Comparison of ENCODE assay signal across 8 mouse cellular contexts in genomic region chr3:108200329-108201323, GRCm38 (mm10). TPM values are rescaled to one million over a fixed set of nuclear protein-coding genes. Genes with fewer than 3 reads are reported as not detected.
DNase-seq lines count a peak whose midpoint lies in the region; ATAC-seq and TF ChIP-seq lines count a peak whose summit lies in the region.

Cyb561d1 (minus strand) TSS chr3:108201212.

- H3K4me1 ChIP-seq in E14TG2a.4 (replicated peaks; ENCODE audit: low read depth, low read length) = peaks cover 67% of the 10 kb centered on the region
- peaks cover 12% of the 10 kb centered on the region for H3K4me1 ChIP-seq in forebrain, embryonic 11.5 days (replicated peaks; ENCODE audit: control insufficient read depth, insufficient read depth, low read length)
- peaks cover 28% of the 10 kb centered on the region for H3K4me1 ChIP-seq in heart, embryonic 15.5 days (replicated peaks)
- peaks cover 61% of the 10 kb centered on the region for H3K4me1 ChIP-seq in liver, embryonic 13.5 days (replicated peaks)
- H3K4me1 ChIP-seq in stomach, embryonic 15.5 days = peaks cover 32% of the 10 kb centered on the region

- no peaks in the 10 kb centered on the region for H3K27me3 ChIP-seq in E14TG2a.4 (ENCODE audit: insufficient read depth, low read length)
- H3K27me3 ChIP-seq in forebrain, embryonic 11.5 days (ENCODE audit: control insufficient read depth, insufficient read depth, low read length) = no peaks in the 10 kb centered on the region
- no peaks in the 10 kb centered on the region for H3K27me3 ChIP-seq in heart, embryonic 15.5 days
- H3K27me3 ChIP-seq in liver, embryonic 13.5 days = no peaks in the 10 kb centered on the region
- no peaks in the 10 kb centered on the region for H3K27me3 ChIP-seq in stomach, embryonic 15.5 days (replicated peaks)

- DNase-seq in c-Kit-positive CD71-positive TER-119-negative erythroid progenitor cells, embryonic 14.5 days (ENCODE audit: low read depth) = peak; percentile 89
- DNase-seq in forebrain, embryonic 11.5 days (ENCODE audit: low spot score) = peak; percentile 94
- peak; percentile 96 to 97 for DNase-seq in kidney, postnatal 25 days
- DNase-seq in liver, embryonic 13.5 days = peak; percentile 96
- DNase-seq in natural killer cell, adult 2 months (ENCODE audit: low spot score in 2 of 2) = peak; percentile 94 to 95

- no peaks in the 10 kb centered on the region for H3K9me3 ChIP-seq in E14TG2a.4 (ENCODE audit: low read length)
- H3K9me3 ChIP-seq in forebrain, embryonic 11.5 days (ENCODE audit: control insufficient read depth, low read length) = no peaks in the 10 kb centered on the region
- no peaks in the 10 kb centered on the region for H3K9me3 ChIP-seq in heart, embryonic 15.5 days (replicated peaks)
- no peaks in the 10 kb centered on the region for H3K9me3 ChIP-seq in liver, embryonic 13.5 days (replicated peaks)
- H3K9me3 ChIP-seq in stomach, embryonic 15.5 days = no peaks in the 10 kb centered on the region

- H3K27ac ChIP-seq in forebrain, embryonic 11.5 days (ENCODE audit: low read depth, low read length) = peak within 1 kb of the TSS; percentile 77
- H3K27ac ChIP-seq in heart, embryonic 15.5 days = peak within 1 kb of the TSS; percentile 87
- peak within 1 kb of the TSS; percentile 88 for H3K27ac ChIP-seq in liver, embryonic 13.5 days
- peak within 1 kb of the TSS; percentile 94 for H3K27ac ChIP-seq in stomach, embryonic 15.5 days

- peak within 1 kb of the TSS; percentile 56 for H3K9ac ChIP-seq in forebrain, embryonic 11.5 days (ENCODE audit: low read length)
- H3K9ac ChIP-seq in heart, embryonic 15.5 days = peak within 1 kb of the TSS; percentile 62
- H3K9ac ChIP-seq in liver, embryonic 13.5 days = peak within 1 kb of the TSS; percentile 75
- H3K9ac ChIP-seq in stomach, embryonic 15.5 days = peak within 1 kb of the TSS; percentile 51; the same call in 1 of the 2 replicates

- H3K4me3 ChIP-seq in E14TG2a.4 (replicated peaks; ENCODE audit: low read length) = peak within 1 kb of the TSS; percentile 89
- peak within 1 kb of the TSS; percentile 63 for H3K4me3 ChIP-seq in forebrain, embryonic 11.5 days (ENCODE audit: low read depth, low read length)
- peak within 1 kb of the TSS; percentile 70 for H3K4me3 ChIP-seq in heart, embryonic 15.5 days
- peak within 1 kb of the TSS; percentile 80 for H3K4me3 ChIP-seq in liver, embryonic 13.5 days (replicated peaks)
- peak within 1 kb of the TSS; percentile 74 for H3K4me3 ChIP-seq in stomach, embryonic 15.5 days (replicated peaks)

- peak; percentile 95 for ATAC-seq in forebrain, embryonic 11.5 days (replicated peaks; ENCODE audit: low FRiP score)
- peak; percentile 90 for ATAC-seq in heart, embryonic 15.5 days (replicated peaks; ENCODE audit: insufficient number of reproducible peaks, insufficient read depth, low FRiP score, low read depth)
- ATAC-seq in liver, embryonic 13.5 days (ENCODE audit: low read depth) = peak; percentile 93
- ATAC-seq in stomach, embryonic 15.5 days (ENCODE audit: insufficient read depth, low FRiP score, low read depth) = peak; percentile 89

- TF ChIP-seq CTCF in E14TG2a.4 (conservative IDR thresholded peaks at IDR 0.05; ENCODE audit: low read length) = peak; percentile 17

- H3K36me3 ChIP-seq in E14TG2a.4 (ENCODE audit: insufficient read depth, low read length) = peaks cover 58% of the 10 kb centered on the region
- H3K36me3 ChIP-seq in forebrain, embryonic 11.5 days (ENCODE audit: control insufficient read depth, insufficient read depth, low read length) = peaks cover 2% of the 10 kb centered on the region; the same call in 1 of the 2 replicates
- peaks cover 28% of the 10 kb centered on the region for H3K36me3 ChIP-seq in heart, embryonic 15.5 days
- H3K36me3 ChIP-seq in liver, embryonic 13.5 days = peaks cover 25% of the 10 kb centered on the region
- H3K36me3 ChIP-seq in stomach, embryonic 15.5 days = peaks cover 9% of the 10 kb centered on the region; the same call in 1 of the 2 replicates

- 3% methylated on average over 44 of the region's 44 CpGs for WGBS in forebrain, embryonic 11.5 days
- WGBS in heart, embryonic 15.5 days = 2% methylated on average over 44 of the region's 44 CpGs
- WGBS in liver, embryonic 13.5 days (ENCODE audit: insufficient replicate concordance) = 3% methylated on average over 44 of the region's 44 CpGs
- 2% methylated on average over 43 of the region's 44 CpGs for WGBS in stomach, embryonic 15.5 days

- peak within 1 kb of the TSS; percentile 55 for H3K4me2 ChIP-seq in forebrain, embryonic 11.5 days (ENCODE audit: low read depth, low read length, severe bottlenecking)
- peak within 1 kb of the TSS; percentile 64 for H3K4me2 ChIP-seq in heart, embryonic 15.5 days
- H3K4me2 ChIP-seq in liver, embryonic 13.5 days = peak within 1 kb of the TSS; percentile 84
- peak within 1 kb of the TSS; percentile 75 for H3K4me2 ChIP-seq in stomach, embryonic 15.5 days

RNA-seq across cellular contexts. Expression of gene Cyb561d1, which starts in this region (rescaled TPM):
- 3.1 and 3.2 TPM in 2 replicates for polyA plus RNA-seq in forebrain, embryonic 11.5 days (2014; fragmentation: Nextera tagmentation; extraction: Ambion mirVana)
- 2.7 and 3.8 TPM in 2 replicates for polyA plus RNA-seq in heart, embryonic 15.5 days (2015; fragmentation: Nextera tagmentation; extraction: Ambion mirVana)
- 1.7 and 2.0 TPM in 2 replicates for polyA plus RNA-seq in liver, embryonic 13.5 days (2015; fragmentation: Nextera tagmentation; extraction: Ambion mirVana)
- 3.7 and 4.2 TPM in 2 replicates for polyA plus RNA-seq in stomach, embryonic 15.5 days (2015; fragmentation: Nextera tagmentation; extraction: Ambion mirVana)

Comparison
In these comparisons a context has a peak if more than half of its experiments do, and no peak if none do; other contexts are left out.
1. Peak in every context shown above with its lines: DNase-seq, ATAC-seq, H3K4me3 ChIP-seq and H3K27ac ChIP-seq.